Mouse (Mus musculus) fat pad, adult 2 months (tissue): ENCODE results near the gene Mzt1.
"Not testable (repeated sequence)": the region's sequence is repeated elsewhere in the genome, so short reads cannot be mapped to it uniquely, and the experiment has no call there.

Experiments used
- DNase-seq: peaks from one replicate; pipeline ENCODE4 v3.0.0-alpha.2; 2011; ENCODE audit warnings: low read depth, low spot score; ENCODE audit errors: extremely low read depth

Gene Mzt1

DNA sequence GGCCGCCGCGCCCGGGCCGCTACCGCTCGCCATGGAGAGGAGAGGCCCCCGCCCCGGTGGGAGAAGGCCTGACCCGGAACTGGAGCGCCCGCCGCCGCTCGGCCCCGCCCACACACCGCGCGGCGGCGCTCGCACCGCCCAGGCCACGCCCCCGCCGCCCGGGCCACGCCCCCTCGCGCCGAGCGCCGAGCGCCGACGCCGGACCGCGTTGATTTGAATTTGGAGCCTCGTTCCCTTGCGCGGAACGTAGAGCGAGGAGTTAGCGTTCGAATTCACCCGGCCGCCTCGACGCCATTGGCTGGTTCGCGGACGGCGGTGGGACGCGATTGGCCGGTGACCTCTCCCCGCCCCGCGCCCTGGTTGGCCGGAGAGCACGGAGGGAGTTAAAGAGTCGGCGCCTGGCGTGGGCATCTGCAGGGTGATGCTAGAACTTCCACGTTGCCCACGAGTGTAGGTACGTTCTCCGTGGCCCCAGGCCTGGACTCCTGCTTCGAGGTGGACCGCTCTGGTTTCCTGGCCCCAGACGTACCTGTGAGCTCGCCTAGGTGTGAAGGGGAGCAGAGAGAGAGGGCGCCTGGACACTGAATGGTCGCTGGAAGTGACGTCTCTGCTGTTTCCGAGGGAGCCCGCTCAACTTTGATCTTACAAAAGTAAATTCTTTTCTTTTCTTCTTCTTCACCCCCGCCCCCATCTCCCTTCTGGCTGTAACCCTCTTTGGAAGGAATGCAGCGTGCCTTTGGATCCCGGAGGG is at the start of gene Mzt1, which contains the start of gene Bora:
TSS of gene Mzt1 (minus strand) at position 104 of the 751 bp plus-strand sequence.
TSS of gene Bora (plus strand) at position 192 of the 751 bp plus-strand sequence.
- DNase-seq = no peak

DNA sequence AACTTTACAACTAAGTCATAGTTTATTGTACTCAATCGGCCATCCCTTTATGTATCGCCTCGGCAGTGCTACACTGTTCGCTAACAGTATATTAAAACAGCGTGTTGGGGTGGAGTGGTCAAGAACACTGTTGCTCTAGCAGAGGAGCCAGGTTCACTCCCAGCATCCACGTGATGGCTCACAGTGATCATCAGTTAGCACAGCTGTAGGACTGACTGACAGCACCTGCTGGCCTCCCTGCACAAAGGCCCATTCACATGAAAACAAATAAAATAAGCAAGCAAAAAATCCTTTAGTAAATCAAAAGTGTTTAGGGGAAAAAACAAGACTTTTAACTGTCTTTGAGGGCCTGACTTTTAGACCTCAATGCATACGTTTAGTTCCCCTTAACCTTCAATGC is 43.0 kb upstream of the Mzt1 start:
- DNase-seq = no peak

DNA sequence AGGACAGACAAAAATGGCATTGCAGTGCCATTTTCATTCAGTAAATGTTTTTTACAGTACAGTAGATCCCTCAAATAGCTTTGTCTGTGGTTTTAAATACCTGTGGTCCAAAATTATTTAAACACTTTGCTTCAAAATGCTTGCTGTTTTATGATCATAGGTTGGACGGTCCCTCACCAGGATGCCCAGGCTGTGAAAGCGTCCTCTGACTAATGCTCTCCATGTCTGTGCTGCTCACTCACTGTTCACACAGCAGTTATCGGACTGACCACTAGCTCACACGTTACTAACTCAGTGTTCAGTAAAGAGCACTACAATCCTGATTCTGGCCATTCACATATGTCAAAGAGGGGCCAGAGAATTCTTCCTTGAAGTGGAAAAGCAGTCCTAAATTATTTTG is 25.2 kb upstream of the Mzt1 start:
- no peak for DNase-seq

DNA sequence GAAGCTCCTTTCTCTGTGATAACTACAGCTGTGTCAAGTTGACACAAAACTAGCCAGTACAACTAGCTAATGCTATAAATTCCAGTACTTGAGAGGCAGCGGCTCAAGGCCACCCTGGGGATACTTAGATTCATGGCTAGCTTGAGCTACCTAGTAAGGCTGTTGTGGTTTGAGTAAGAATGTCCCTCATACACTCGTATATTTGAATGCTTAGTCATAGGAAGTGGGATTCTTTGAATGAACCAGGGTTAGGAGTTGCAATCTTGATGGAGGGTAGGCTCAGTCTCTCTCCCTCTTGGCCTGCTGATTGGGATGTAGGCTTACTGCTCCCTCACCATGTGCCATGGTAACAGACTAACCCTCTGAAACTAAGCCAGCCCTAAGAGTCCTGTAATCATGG is 17.2 kb upstream of the Mzt1 start:
- no peak for DNase-seq

DNA sequence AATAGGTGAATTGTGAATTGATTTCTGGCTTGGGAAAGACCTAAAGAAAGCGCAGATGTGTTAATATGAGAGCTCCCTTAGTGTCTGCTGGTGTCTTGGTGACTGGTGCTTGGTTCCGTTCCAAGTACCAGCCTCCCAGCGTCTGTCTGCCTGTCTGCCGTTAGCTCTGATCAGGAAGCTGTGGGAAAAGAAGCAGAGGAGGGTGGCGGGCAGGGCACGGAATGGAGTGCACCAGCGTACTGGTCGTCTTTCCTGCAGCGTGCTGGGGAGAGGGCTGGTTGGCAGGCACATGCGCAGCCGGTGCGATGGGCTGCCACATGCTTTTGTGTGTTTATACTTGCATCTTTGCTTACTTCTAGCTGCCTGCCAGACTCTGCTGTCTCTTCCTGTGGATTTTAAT is 14.7 kb upstream of the Mzt1 start:
- no peak for DNase-seq

DNA sequence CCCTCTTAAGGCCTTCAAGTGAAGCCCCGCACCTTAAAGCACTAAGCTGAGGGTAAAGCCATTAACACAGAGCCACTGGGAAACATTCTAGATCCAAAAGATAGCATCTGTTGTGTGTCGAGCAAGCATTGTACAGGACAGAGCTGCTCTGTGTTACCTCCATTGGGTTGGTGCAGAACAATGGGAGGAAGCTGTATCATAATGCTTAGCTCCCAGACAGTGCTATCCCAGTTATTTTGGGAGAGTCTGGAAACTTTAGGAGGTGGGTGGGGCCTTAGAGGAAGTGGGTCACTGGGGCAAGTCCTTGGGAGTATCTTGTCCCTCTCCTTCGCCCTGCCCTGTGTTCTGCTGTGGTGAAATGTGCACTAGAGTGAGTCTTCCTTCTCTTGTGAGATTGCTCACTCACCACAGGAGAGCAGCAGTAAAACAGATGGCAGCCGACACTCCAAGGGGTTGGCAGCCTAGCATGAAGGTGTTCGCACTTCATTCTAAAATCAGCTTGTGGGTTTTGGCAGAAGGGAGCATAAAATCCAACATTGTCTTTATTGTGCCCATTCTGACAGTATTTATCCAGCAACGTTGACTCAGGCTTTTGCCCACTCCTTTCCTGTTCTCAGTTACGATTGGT is 13.1 kb upstream of the Mzt1 start:
- DNase-seq = no peak

DNA sequence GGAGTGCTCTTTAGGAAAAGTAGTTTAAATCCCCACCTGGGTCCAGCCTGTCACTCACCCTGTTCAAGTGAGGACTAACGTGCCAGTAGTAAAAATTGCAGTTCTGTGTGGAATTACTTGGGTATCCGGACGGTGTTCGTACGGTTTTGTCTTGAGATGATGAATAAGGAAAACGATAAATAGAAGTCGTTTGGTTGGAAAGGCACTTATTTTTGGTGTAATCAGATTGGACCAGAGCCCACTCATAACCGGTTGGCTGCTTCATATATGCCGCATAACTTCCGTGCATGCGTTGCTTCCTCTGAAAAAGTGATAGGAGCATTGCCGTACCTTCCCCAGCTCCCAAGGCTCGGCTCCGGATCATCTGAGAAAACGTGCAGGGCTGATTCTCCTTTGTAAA is 848 bp upstream of the Mzt1 start:
- DNase-seq = no peak

DNA sequence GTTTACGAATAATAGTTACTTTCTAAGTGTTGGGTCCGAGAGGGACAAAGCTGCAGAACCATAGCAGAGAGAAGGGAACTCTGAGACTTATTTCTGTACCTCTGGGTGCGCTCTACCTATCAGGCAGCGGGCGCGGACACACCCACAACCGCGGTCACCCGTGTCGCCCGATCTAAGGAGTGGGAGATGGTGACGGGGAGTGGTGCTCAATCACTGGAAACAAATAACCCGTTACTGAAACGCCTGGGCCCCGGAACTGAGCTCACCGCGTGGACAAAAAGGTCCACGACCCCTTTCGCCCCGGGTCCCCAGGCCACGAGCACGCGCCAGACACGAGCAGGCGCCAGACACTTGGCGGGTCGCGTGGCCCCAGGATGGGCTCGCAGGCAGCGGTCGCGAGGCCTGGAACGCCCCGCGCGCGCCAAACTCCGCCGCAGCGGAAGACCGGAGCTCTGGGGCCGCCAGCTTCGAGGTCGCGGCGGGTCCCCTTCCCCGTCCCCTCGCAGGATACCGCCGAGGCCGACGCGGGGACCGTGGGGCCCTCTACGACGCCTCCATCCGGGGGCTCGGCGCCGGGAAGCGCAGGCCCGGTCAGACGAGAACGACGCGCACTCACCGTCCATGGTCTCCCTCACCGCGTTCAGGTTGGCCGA is 430 bp downstream of the Mzt1 start:
- no peak for DNase-seq

DNA sequence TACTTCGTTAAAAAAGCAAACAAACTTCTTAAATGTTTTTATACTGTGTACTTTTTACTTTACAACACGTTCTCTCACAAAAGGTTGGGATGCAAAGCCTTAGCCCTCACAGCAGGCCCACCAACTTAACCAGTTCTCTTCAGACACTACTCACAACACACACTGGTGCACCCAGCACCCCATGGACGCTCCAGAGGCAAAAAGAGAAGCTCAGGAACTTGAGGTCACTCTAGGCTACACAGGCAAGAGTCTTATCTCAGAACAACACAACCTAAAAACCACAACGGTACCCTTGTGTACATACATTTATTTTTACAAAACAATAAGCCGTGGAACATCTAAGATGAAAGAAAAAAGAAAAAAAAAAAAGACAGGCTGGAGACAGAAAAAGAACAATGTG is 1.2 kb downstream of the Mzt1 start:
- no peak for DNase-seq

DNA sequence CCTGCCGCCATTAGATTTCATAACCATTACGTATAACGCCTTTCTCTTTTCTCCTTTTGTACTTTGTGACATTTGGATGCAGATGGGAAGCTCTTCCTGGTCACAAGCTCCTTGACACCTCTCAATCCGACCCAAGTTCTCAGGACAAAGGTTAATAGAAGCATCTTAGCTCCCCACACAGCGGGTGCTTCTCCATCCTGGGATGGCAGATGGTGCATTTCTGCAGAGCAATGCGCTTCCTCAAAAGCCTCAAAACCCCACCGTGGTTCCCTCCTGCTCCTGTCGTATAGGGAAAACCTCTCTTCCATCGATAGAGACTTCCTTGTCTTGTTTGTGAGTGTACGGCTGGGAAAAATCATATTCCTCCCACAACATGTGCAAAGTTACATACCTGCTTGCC is 1.8 kb downstream of the Mzt1 start:
- no peak for DNase-seq

DNA sequence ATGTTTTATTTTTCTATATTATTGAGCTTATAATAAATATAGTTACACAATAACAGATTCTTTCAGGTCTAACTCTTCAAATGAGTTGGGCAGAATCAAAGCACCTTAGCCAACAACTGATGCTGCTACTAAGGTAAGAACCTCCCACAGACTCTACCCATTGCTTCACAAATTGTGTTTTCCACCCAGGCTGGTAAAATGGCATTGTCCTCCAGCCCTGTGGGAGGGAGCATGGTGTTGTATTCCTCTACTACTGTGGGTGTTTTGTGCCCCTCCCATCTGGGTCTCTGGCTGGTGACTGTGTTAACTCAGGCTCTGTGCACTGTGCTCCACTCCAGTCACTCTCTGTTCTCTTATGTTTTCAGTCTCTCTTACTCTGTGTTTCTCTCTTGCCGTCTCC is 2.4 kb downstream of the Mzt1 start:
- peak; percentile 55 for DNase-seq

DNA sequence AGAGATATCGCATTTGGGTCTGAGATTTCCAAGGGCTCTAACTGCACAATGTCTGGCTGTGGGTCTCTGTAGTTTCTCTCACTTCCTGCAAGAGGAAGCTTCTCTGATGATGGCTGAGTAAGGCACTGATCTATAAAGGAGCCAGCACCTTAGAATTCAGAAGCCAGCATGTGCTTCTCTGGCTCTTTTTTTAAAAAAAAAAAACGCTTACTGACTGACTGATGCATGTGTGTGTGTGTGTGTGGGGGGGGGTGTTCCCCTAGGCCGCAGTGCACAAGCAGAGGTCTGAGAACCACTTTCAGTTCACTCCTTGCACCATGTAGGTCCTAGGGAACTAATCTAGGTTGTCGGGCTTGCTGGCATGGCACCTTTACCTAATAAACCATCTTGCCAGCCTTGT is 4.5 kb downstream of the Mzt1 start:
- no peak for DNase-seq

DNA sequence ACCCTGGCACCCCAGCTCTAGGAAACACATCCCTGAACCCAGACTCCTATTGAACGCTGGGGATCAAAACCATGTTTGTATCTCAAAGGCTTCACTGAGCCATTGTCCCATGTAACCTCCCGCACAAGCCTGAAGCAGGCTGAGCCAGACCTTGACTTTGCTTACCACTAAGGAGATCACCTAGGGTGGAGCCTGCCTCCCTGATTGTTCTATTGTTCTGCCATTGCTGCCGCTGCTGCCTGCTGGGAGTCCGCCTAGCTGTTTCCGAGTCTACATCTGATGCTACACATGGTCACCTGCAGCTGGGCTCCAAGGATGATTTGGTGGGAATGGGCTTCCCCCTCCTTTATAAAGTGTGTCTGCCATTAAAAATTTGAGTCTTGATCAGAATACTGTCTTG is 6.6 kb downstream of the Mzt1 start:
- not testable (repeated sequence) for DNase-seq

DNA sequence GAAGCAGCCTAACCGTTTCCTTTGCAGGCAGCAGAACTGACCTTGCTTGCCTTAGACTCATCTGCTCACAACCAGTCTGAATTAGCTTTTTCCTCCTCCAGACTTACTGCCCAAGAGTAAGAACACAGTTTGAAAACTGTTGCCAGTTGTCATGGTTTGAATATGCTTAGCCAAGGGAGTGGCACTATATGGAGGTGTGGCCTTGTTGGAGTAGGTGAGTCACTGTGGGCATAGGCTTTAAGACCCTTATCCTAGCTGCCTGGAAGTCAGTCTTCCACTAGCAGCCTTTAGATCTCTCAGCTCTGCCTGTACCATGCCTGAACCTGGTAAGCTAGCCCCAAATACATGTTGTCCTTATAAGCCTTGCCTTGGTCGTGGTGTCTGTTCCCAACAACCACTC is 8.2 kb downstream of the Mzt1 start:
- no peak for DNase-seq

DNA sequence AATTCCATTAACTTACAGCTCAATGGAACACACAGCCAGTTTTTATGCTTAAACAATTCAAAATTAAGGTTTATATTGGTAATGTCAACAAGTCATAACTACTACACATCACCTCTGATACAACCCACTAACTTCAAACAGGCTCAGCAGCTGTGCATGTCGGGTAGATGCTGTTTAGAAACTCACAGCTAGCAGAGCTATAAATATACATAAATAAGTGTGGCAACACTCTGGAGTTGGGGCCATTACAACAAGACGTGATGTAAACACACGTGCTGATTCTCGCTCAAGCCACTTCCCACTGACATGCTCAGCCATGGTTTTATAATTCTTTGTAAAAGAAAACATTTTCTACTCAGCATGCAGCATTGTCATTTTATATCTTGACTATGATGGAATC is 9.9 kb downstream of the Mzt1 start:
- DNase-seq = no peak

DNA sequence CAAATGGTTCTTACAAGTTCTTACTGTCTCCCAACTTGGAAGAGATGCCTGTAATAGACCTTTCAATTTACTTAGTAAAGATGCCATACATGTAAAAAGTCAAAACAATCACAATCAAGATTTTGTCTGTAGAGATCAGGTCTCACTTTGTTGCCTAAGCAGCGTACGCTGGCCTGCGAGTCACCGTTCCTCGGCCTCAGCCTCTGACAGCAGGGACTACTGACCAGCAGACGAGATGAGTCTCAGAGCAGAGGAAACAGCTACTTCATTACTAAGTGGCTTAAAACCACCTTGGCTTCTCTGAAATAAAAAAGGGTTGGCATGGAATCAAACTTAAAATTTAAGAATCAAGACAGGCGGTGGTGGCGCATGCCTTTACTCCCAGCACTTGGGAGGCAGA is 11.1 kb downstream of the Mzt1 start:
- not testable (repeated sequence) for DNase-seq

DNA sequence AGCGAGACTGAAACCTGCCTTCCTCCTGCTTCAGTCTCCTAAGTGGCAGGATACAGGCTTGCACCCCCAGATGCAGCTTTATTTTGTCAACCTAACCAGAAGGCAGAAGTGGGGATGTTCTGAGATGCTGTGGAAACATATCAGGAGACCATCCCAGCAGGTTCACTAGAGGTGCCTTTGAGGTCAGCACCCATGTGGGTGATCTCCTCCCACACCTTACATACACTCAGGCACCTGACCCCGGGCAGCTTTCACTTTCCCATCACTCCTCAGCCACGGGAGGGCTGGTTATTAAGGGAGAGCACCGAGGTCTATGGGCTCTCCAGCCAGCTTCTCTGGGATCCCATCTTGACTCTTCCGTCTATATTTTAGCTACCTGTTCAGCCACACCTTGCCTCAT is 13.3 kb downstream of the Mzt1 start:
- no peak for DNase-seq

DNA sequence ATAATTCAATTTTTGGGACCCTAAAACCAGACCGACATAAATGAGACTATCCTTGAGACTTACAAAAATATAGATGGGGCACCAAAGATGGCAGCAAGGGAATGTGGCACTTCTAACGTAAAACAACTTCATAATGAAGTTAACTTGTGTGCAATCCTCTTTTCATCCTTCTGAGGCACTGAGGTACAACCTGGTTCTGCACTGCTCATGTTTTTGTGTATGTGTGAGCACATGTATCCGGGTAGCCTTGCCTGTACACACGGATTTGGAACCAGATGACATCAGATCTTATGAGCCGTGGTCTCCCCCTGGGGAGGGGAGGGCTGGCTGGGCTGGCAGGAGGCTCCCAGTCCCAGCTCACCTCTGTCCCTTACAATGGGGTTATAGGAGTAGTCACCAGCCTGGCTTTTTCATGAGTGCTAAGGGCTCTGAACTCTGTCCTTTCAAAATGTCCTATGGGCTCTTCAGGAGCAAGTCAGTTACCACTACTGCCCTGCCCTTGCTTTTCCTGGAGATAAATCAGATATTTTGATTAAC is 14.5 kb downstream of the Mzt1 start:
- DNase-seq = no peak

DNA sequence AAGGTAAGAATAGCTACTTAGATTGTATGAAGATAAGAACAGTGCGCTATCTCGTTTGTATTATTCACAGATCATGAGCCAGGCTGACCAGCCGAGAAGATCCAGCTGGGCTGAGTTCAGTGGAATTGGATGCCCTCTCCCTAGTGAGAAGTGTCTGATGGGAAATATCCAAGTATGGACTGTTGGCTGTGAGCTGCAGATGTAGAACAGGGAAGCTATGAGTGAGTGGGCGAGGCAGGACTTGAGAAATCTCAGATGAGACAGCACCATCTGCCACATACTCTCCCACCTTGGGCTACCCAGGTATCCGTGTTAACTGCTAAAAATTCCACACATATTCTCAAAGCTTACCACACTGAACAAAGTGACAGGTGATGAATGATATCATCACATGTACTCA is 15.9 kb downstream of the Mzt1 start:
- DNase-seq = no peak

DNA sequence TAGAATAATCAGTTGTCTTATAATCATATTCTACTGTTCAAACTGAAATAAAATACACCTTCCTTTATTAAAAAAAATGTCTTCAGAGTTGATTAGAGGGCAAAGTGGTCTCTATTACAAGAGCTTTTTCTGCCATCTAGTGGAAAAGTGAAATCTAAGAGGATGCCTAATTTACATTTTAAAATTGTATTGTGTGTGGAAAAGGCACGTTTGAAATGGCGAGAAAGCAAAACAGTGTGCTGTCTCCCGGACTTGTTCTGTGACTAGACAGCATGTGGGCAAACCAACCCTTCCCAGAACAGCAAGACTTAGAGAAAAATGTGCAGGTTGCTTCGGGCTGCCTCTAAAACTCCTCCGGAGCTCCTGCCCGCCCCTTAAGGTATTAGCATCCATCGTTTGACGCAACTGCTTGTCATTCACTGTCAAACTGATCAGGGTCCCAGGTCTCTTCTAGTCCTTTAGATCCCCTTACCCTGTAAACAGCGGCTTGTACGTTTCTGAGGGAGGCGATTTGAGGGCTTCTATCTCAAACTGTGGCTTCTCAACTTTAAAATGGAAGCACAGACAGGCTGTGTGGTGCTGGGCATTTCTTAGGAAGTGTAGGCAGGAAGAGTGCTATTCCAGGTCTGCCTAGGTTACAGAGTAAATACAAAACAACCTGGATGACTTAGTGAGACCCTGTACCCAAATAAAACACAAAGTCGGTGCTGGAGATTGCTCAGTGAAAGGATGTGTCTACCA is 23.4 kb downstream of the Mzt1 start:
- no peak for DNase-seq

DNA sequence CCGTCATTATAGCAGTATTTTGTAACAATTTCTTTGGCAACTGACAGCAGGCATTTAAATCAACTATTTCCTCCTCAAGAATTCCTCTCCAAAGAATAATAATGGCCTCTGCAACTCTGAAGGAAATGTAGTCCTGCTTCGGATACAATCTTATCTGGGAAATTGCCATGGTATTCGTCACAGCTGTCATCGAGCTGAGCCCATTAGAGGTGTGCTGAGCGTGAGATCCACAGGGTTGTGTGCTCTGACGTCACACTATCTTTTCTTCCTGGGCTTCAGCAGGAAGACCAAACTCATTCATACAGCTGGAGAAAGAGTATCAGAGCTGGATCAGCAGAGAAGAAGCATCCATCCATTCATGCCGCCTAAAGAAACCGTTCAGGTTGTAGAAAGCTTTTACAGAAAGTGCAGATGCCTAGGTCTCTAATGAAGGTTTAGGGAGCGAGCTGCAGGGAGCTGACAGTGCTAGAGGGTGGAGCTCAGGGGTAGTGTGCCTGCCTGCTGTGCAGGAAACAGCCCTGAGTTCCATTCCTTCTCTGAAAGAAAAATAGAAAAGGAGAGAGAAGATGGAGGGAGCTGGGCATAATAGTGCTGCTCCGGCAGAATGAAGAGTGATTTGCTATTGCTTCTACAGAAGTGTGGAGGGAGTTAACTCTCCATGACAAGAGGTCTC is 26.7 kb downstream of the Mzt1 start:
- DNase-seq = no peak
